Mouse (Mus musculus) G1E-ER4 (cell line): ENCODE data around the gene Ldlrad3. TPM values are rescaled to one million over a fixed set of nuclear protein-coding genes. Genes with fewer than 3 reads are reported as not detected.

Experiments used
- GATA1 ChIP-seq: IDR thresholded peaks from one replicate; pipeline ENCODE4 v1.8.0; 2012; ENCODE audit warnings: low read length, inconsistent platforms
- polyA plus RNA-seq: library from polyadenylated mRNA; stranded (reverse); fragments of >175 nt; gene quantifications from 2 replicates; pipeline ENCODE4 v1.2.3, GENCODE M21; 2012

Ldlrad3 gene
- polyA plus RNA-seq, 1 experiment: not detected

DNA sequence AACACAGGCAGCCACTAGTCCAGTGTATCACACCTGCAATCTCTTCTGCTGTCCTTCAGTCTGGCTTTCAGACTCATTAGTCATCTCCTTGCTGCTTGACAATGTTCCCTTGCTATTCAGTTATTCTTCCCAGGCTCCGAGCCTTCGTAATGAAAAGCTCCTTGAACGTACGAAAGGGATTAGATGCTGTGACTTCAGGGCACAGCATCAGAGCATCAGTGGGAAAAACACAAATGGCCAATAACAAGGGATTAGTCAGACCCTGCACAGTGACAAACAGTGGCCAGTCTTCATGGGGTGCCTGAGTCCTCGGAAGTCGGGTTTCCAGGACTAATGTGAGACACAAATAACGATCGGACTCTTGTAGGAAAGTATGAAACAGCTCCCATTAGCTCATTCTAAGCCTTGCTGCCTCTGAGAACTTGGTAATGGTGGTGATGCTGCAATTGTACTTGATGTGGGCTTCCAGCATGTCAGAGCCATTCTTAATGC lies 205.7 kb downstream of the Ldlrad3 start:
- TF ChIP-seq GATA1: no peak

DNA sequence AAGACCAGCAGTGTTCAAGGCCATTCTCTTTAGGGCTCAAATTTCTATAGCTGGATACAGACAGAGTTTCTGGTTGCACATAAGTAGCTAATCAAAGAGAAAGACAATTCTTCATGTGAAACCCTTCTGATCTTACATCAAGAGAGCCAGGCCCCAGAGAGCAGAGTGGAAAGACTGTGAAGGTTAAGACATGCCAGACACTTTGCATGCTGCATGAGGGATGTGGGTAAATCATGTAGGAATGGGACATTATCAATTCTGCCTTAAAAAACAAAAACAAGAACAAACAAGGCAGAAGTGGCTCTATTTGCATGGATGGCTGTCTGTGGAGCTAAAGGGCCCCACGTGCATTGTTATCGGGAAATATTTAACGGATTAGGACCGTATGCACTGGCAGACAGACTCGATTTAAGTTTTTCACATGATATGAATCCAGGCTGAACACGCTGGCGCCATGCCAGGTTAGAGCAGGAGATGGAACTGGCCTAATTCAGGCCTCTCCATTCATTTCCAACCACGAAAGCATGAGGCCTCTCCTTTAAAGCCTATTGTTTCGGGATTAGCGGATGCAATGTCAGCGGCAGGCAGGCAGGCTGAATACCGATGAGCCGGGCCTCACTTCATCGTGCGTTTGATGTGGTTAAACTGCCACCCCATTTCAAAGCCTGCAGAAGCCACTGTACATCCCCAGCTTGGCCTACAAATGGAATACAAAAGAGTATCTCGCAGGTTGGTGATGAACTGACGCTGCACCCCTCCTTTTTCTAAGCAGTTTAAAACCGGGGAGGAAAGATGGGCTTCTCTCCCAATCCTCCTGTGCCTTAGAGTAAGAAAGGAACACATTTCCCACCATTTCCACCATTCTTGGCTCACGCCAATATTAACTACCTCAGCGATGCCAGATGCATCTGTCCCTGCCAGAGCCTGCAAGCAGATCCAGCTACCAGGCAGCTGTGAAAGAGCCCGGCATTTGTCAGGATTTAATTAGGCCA lies 207.4 kb downstream of the Ldlrad3 start:
- TF ChIP-seq GATA1: no peak

GRCm38 (mm10) chr2:101976399-101977064 lies 209.7 kb downstream of the Ldlrad3 start:
- TF ChIP-seq GATA1: no peak

DNA sequence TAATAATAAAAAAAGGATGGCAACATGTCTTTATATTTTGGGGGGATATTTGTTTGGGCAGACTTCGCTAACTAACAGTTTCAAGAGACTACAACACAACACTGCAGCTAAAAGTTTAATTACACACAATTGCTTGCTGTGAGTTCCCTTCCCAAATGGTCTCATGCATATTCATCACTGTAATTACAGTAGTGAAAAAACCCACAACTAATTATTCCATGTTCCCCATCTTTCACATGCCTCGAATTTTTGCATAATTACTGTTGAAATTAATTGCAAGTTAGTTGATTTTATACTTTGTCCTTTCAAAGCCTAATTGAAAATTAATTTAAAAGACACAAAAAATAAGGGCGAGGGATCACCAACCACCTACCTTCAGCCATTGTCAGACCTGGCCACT lies 212.4 kb downstream of the Ldlrad3 start:
- no peak for TF ChIP-seq GATA1

DNA sequence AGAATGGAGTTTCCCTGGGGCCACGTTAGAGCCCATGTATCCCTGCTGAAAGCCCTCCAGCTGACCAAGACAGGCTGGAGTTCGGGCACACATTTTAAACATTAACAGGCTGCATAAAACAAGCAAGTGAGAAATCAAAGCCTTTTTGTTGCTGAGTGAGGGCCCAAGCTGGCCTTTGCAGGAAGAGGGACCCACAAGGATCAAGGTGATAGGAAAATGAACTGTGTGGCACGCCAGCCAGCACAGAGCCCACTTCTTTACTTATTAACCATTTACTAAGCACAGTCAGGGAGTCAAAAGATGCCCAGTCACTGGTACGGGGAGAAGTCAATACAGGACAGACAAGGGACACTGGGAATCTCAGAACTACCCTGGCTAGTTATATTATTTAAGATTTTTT lies 218.6 kb downstream of the Ldlrad3 start:
- no peak for TF ChIP-seq GATA1

GRCm38 (mm10) chr2:101967152-101967551 lies 219.0 kb downstream of the Ldlrad3 start:
- no peak for TF ChIP-seq GATA1

GRCm38 (mm10) chr2:101966017-101966416 lies 220.2 kb downstream of the Ldlrad3 start:
- no peak for TF ChIP-seq GATA1

DNA sequence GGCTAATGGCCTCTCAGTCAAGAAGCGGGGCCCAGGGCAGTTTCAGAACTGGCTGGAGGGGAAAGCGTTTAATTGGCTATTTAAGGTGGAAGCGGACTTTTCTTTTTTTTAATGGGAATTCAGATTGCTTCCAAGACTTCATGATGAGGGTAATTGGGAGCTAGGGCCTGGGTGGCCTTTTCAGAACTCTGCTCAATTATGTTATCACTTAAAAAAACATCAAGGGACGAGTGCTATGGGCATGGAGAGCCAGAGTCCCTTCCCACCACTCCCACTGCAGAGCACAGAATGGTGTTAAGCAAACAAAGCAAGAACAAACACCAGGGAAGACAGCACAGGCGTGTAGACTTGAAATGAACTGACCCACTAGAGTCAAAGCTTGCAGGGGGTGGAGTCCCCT lies 220.7 kb downstream of the Ldlrad3 start:
- no peak for TF ChIP-seq GATA1

GRCm38 (mm10) chr2:101963367-101963766 lies 222.8 kb downstream of the Ldlrad3 start:
- no peak for TF ChIP-seq GATA1

DNA sequence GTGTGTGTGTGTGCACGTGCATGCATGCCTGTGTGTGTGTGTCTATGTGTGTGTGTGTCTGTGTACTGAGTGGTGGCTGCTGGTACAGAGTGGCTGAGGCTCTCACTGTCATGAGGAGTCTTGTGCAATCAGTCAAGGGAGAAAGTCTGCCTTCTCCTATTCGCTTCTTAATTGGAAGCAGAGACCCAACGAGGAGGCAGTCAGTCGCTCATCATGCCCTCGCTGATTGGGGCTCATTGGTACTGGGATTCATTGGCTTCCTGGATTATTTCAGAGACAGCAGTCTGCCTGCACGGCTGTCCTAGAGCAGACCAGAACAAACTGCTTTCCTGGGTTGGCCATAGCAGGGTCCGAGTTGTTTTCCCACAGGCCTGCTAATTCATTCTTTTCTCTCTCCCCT lies 223.8 kb downstream of the Ldlrad3 start:
- no peak for TF ChIP-seq GATA1

- no peak for TF ChIP-seq GATA1
Measured at GRCm38 (mm10) chr2:101961391-101961790, 224.8 kb downstream of the Ldlrad3 start.

GRCm38 (mm10) chr2:101960658-101961057 lies 225.5 kb downstream of the Ldlrad3 start:
- TF ChIP-seq GATA1: no peak

DNA sequence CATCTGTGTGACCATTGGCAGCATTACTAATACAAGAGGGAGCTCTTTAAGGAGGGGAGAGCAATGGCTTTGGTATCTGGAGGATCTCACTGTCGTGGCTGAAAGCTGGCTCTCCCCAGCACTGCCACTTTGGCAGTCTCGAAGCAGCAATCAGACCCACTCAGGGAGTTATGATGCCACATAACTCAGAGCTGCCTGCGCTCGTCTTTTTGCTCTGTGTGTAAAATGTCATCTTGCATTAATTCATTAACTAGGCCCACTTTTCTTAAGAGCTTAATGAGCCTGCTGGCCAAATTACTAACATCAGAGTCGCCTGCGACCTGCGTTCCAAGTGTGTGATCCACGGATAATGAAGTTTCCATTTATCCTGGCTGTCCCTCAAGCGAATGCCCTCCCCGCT lies 230.1 kb downstream of the Ldlrad3 start:
- no peak for TF ChIP-seq GATA1

GRCm38 (mm10) chr2:101952951-101953361 lies 233.2 kb downstream of the Ldlrad3 start:
- no peak for TF ChIP-seq GATA1

DNA sequence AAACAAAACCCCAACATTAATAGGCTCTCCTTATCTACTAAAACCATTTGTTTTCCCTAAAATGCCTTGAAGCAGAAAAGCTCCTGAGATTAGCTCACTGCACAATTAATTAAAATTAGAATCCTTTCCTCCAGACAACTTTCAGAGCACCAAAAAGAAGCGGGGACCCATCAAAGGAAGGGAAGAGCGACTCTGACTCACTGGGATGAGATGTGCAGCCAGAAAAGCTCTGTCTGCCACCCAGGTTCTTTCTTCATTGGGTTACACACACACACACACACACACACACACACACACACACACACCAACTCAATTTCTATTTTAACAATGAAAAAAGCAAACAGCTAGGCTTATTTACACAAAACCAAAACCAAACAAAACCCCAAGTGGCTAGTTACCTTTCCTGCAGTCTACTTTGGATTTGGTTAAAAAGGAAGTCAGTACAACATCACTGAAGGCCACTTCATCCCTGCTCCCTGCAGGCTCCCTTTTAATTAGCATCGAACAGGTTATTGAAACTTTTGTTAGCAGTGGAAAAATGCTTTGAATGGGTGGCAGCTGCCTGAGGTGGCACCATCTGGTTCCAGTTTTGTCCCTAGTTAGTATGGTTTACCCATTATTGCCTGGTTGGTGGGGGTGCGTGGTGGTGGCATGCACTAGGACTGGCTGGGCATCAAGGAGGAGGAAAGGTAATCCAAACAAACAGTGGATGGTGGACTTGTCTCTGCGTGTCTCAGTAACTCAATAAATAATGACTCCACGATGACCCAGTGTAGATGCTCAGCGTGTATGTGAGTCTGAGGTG lies 235.3 kb downstream of the Ldlrad3 start:
- no peak for TF ChIP-seq GATA1

DNA sequence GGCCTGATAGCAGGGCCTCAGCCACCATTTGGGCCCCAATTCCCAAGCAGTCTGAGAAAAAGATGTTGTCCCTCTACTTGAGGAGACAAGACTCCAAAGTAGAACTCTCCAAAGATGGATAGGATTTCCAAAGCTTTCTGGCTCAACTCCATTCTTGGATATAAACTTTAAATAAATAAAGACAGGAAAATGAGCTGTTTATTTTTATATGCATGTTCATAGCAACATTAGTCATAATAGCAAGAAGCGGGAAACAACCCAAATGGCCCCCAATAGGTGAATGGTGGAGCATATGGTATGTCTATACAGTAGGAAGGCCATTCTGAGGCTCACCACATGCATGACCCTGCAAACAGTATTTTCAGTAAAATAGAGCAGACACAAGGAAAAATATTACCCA lies 251.2 kb downstream of the Ldlrad3 start:
- TF ChIP-seq GATA1: no peak

GRCm38 (mm10) chr2:101933301-101933700 lies 252.9 kb downstream of the Ldlrad3 start:
- no peak for TF ChIP-seq GATA1
